ENCODE assay signal across 8 mouse cellular contexts in genomic region chr1:91054074-91054471, GRCm38 (mm10). TPM values are rescaled to one million over a fixed set of nuclear protein-coding genes. Genes with fewer than 3 reads are reported as not detected.
A peak's percentile ranks its signal among the peaks of the same experiment; 100 is the strongest.
DNase-seq lines count a peak whose midpoint lies in the region; ATAC-seq and TF ChIP-seq lines count a peak whose summit lies in the region.

No protein-coding gene starts in this region.

- no peaks in the 10 kb centered on the region for H3K9me3 ChIP-seq in megakaryocyte, embryonic 14.5 days
- H3K9me3 ChIP-seq in forebrain, embryonic 13.5 days (replicated peaks): no peaks in the 10 kb centered on the region
- no peaks in the 10 kb centered on the region for H3K9me3 ChIP-seq in liver, embryonic 13.5 days (replicated peaks)

- 59% methylated on average over 10 of the region's 10 CpGs for whole genome bisulfite sequencing in forebrain, embryonic 13.5 days
- WGBS in liver, embryonic 13.5 days (ENCODE audit: insufficient replicate concordance): 12% methylated on average over 10 of the region's 10 CpGs
- WGBS in olfactory bulb, adult 2 months: 74% methylated on average over 10 of the region's 10 CpGs

- no peak overlapping the region for H3K27ac ChIP-seq in forebrain, embryonic 13.5 days
- H3K27ac ChIP-seq in liver, embryonic 13.5 days: peak overlapping the region; percentile 64
- no peak overlapping the region for H3K27ac ChIP-seq in olfactory bulb, adult 2 months (ENCODE audit: insufficient read depth, low read depth, low read length)

- H3K9ac ChIP-seq in forebrain, embryonic 13.5 days: no peak overlapping the region
- H3K9ac ChIP-seq in liver, embryonic 13.5 days: peak overlapping the region; percentile 69

- no peak for ATAC-seq in megakaryocyte, adult 5-6 weeks (ENCODE audit: poor library complexity, severe bottlenecking)
- ATAC-seq in forebrain, embryonic 13.5 days: no peak
- no peak for ATAC-seq in liver, embryonic 13.5 days (ENCODE audit: low read depth)
- ATAC-seq in cerebellum, adult (ENCODE audit: insufficient number of reproducible peaks, low FRiP score, low TSS enrichment): no peak

- peak overlapping the region; percentile 95 for H3K4me3 ChIP-seq in megakaryocyte, embryonic 14.5 days (replicated peaks)
- H3K4me3 ChIP-seq in forebrain, embryonic 13.5 days: peak overlapping the region; percentile 47; the same call in 1 of the 2 replicates
- peak overlapping the region; percentile 61 for H3K4me3 ChIP-seq in liver, embryonic 13.5 days (replicated peaks)
- H3K4me3 ChIP-seq in olfactory bulb, adult 2 months (ENCODE audit: insufficient read depth, low read depth, low read length): peak overlapping the region; percentile 38; the same call in 1 of the 2 replicates

- DNase-seq in liver, embryonic 13.5 days: no peak
- no peak for DNase-seq in adipocyte (ENCODE audit: low spot score)
- no peak for DNase-seq in cerebellum, postnatal 25 days

- peaks cover 5% of the 10 kb centered on the region for H3K36me3 ChIP-seq in megakaryocyte, embryonic 14.5 days (replicated peaks; ENCODE audit: low read length)
- H3K36me3 ChIP-seq in forebrain, embryonic 13.5 days (ENCODE audit: poor library complexity, severe bottlenecking): no peaks in the 10 kb centered on the region
- no peaks in the 10 kb centered on the region for H3K36me3 ChIP-seq in liver, embryonic 13.5 days

- H3K27me3 ChIP-seq in megakaryocyte, embryonic 14.5 days (replicated peaks): no peaks in the 10 kb centered on the region
- peaks cover 23% of the 10 kb centered on the region for H3K27me3 ChIP-seq in forebrain, embryonic 13.5 days
- peaks cover 21% of the 10 kb centered on the region for H3K27me3 ChIP-seq in liver, embryonic 13.5 days

- peak overlapping the region; percentile 84 for H3K4me2 ChIP-seq in forebrain, embryonic 13.5 days
- peak overlapping the region; percentile 82 for H3K4me2 ChIP-seq in liver, embryonic 13.5 days

- H3K4me1 ChIP-seq in megakaryocyte, embryonic 14.5 days: peaks cover 88% of the 10 kb centered on the region
- H3K4me1 ChIP-seq in forebrain, embryonic 13.5 days: peaks cover 17% of the 10 kb centered on the region
- H3K4me1 ChIP-seq in liver, embryonic 13.5 days (replicated peaks): peaks cover 78% of the 10 kb centered on the region
- peaks cover 40% of the 10 kb centered on the region for H3K4me1 ChIP-seq in olfactory bulb, adult 2 months (ENCODE audit: control insufficient read depth, insufficient read depth, low read length)

- no peak for TF ChIP-seq POLR2A in olfactory bulb, adult 2 months (IDR thresholded peaks at IDR 0.05; ENCODE audit: insufficient read depth, low read depth, low read length)

- no peak for TF ChIP-seq CTCF in olfactory bulb, adult 2 months (IDR thresholded peaks at IDR 0.05; ENCODE audit: insufficient read depth, low read depth, low read length)

RNA-seq across cellular contexts. Expression of gene Lrrfip1, which starts 55.5 kb away (rescaled TPM):
- polyA plus RNA-seq in megakaryocyte, embryonic 14.5 days (2012; ENCODE audit: insufficient read depth, low replicate concordance): 1.9 and 12.2 TPM in 2 replicates
- 123 and 128 TPM in 2 replicates for total RNA-seq in megakaryocyte, adult 5-6 weeks (2015)
- 228 and 254 TPM in 2 replicates for total RNA-seq in megakaryocyte, adult 5-6 weeks (2017)
- polyA plus RNA-seq in forebrain, embryonic 13.5 days (2015; fragmentation: Nextera tagmentation; extraction: Ambion mirVana): 21.6 and 22.1 TPM in 2 replicates
- polyA plus RNA-seq in liver, embryonic 13.5 days (2015; fragmentation: Nextera tagmentation; extraction: Ambion mirVana): 12.9 and 15.9 TPM in 2 replicates
- polyA plus RNA-seq in olfactory bulb, adult 2 months (2012; ENCODE audit: insufficient read depth, insufficient read length, low replicate concordance, missing spikeins): not detected in 2 replicates

Comparison
In these comparisons a context has a peak if more than half of its experiments do, and no peak if none do; other contexts are left out.
1. H3K4me3 ChIP-seq: peak in every context shown above with its lines; median percentile 95 in megakaryocyte, embryonic 14.5 days; 61 in liver, embryonic 13.5 days; 47 in forebrain, embryonic 13.5 days; 38 in olfactory bulb, adult 2 months.